Mouse (Mus musculus): ENCODE measurements around the gene Cdk19. TPM values are rescaled to one million over a fixed set of nuclear protein-coding genes. Genes with fewer than 3 reads are reported as not detected.
"Not testable (repeated sequence)": the region's sequence is repeated elsewhere in the genome, so short reads cannot be mapped to it uniquely, and the experiment has no call there.

Cdk19 gene
- 10 to 100 TPM; 12.1 to 13.7 (median 13.4) TPM for total RNA-seq (2022)

DNA sequence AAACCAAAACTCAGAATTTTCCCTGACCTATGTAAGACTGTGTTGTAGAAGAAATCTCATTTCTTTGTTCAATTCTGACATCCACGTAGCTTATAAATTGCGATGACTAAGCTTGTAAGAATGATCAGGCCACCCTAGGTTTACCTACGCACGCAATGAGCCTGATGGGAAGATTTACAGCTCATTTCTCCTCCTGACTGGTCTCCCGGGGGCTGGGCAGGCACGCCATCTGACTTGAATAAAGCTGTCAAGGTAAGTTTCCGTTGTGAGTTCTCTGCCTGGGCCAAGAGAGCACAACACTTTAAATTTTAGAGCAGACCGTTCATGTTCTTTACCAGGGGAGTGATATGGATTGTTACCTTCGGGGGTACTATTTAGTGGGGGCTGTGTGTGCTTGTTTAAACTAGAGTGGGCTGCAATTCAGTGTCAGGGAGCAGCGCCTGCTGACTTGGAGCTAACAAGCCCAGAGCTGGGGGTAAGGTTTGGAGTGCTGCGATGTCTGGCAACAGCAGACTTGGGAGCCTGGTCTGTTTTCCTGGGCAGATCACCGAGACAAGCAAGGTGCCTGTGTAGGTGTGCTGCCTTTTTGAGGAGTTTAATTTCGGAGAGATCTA lies at the start of gene Cdk19:
Gene Cdk19, plus strand, starts transcription at position 214 of the 614 bp plus-strand sequence.
- DNase-seq (ENCODE audit: low spot score): no peak

DNA sequence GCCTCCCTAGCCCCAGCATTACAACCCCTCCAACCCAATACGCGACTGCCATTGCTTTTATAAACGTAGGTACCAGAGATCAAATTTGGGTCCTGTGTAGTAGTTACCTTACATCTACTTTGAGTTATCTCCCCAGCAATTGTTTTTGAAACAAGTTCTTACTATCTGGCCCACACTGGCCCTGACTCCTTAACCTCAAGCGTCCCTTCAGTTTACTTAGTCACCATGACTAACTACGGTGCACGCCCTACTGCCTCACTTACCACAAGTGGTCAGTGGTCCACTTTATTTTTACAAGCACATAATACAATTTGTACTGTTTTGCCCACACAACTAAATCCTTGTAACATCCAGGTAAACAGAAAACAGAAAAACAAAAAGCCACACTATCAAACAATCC lies 46.7 kb upstream of the Cdk19 start:
- no peak for DNase-seq (ENCODE audit: low spot score)

DNA sequence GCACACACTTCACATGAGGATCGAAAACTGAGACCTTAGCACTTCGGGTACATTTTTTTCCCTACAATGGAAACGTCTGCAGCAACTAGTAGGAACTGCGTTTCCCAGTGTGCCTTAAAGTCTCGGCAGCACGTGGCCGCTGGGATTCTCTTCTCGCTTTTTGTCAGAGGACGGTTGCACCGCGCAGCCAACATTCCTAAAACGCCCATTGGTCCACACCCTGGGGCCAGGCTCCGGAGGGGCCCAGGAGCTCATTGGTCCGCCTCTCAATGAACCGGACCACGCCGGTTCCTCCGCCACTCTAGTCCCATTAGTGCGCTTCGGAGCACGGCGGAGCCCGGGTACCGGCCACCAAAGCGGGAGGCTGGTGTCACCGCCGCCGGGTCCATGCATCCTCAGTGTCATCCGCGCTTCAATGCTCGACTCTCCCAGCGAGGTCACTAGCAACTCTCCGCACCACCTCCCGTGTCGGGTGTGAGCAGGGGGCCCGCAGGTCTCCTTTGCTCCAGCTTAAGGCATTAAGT lies 38.7 kb upstream of the Cdk19 start:
- DNase-seq (ENCODE audit: low spot score): peak; percentile 82

DNA sequence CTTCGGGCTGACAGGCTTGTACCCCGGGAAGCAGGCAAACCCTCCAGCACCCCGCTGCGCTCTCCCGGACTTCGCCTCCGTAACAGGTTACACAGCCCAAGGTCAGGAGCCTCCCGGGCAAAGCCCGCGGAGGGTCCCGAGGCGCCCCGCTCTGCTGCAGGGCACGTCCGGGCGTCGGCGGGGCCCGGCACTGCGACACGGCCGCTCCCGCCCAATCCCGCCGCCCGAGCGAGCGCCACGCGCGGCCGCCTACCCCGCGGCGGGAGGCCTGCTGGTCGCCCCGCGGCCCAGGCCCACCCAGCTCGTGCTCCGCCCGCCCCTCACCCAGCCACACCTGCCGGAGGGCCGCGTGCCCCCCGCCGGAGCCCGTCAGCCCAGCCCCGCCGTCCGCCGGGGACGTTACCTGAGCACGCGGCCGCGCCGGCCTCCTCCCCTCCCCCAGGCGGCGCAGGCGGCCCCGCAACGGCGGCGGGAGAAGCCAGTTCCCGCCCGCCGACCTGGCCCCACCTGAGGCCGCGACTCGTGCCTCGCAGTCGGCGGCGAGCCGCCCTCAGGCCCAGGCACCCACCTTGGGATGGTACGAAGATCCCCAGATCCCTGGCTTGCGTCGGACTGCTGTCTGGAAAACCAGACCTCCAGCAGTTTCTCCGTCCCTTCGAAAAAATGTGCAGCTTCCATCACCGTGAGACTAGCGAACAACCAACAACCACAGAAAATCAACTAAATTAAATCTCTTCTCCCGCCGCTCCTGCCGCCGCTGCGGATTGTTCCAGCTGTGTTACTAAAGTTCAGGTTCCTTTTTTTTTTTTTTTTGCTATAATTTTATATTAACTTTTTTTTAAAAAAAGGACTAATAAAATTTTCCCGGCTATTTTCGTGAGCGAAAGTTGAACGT lies 37.9 kb upstream of the Cdk19 start:
- DNase-seq (ENCODE audit: low spot score): not testable (repeated sequence)

DNA sequence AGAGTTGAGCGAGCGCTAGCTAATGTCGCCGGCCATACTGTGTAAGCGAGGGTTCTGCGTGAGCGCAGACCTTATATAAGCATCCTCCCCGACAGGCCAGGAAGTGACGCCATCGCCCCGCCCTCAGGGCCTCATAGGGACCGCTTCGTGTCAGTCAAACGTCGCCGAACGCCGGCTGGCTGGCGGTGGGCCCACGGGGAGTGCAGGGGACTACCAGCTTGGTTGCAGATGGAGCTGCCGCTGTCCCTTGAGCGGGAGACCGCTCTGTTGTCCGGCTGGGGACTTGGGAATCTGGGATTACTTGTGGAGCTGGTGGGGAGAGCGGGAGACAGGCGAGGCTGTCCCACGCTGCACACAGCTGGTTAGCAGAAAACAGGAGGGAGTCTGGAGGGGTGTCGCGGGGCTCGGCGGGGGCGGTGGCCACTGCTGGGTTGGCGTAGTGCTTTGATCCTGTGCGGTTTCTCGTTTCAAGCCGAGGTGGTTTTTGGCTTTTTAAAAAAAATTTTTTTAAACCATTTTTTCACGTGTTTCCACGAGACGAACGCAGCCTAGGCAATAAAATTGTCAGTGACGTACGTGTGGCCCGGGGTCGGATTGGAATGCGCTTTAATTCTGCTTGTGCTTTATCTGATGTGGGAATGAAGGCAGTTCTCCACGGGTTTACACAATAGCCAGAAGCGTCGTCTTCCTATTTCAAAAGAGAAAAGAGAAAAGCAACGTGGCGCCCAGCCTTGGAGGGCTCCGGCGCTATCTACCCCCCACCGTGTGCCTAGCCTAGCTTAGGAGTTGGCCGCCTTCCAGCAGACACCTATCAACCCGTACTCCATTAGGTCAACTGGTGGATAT lies 37.0 kb upstream of the Cdk19 start, which contains the start of gene Amd1:
Gene Amd1, minus strand, starts transcription at position 47 of the 846 bp plus-strand sequence.
- DNase-seq (ENCODE audit: low spot score): peak; percentile 100

DNA sequence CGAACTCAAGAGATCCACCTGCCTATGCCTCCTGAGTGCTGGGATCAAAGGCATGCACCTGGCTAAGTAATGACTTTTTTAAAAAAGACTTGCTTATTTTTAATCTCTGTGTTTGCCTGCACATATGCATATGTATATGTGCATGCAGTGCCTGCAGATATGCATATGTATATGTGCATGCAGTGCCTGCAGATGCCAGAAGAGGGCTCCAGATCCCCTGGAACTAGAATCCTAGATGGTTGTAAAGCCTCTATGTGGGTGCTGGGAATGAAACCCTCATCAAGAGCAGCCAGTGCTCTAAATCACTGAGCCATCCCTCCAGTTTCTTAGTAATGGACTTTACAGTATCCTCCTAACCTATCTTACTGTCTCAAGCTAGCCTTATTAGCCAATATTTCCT lies 33.4 kb upstream of the Cdk19 start:
- DNase-seq (ENCODE audit: low spot score): no peak

DNA sequence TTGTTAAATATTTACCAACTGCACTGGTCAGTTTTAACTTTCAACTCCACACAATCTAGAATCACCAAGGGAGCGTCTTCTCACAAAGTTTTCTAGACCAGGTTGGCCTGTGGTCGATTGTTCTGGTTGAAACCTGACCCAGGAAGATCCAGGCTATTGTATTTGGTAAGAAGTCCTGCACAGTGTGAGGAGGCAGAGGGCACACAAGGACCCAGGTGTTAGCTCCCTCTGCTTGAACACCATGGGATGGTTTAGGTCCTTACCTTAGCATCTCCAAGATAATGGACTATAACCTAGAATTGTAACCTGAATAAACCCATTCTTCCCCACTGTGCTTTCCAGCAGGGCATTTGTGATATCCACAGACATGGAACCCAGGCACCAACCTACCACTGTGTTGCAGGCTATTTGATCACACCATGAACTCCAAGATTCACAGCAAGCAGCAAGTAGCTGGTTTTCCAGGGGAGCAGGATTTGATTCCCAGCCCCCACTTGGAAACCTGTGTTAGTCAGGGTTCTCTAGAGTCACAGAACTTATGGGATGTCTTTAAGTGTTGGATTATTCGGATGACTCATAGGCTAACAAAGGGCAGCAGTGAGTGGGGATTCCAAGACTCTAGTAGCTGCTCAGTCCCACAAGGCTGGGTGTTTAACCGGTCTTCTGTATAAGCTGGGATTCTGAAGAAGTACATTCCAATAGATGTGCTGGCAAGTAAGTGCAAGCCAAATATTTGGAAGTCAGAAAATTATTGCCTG lies 31.4 kb upstream of the Cdk19 start:
- DNase-seq (ENCODE audit: low spot score): no peak

DNA sequence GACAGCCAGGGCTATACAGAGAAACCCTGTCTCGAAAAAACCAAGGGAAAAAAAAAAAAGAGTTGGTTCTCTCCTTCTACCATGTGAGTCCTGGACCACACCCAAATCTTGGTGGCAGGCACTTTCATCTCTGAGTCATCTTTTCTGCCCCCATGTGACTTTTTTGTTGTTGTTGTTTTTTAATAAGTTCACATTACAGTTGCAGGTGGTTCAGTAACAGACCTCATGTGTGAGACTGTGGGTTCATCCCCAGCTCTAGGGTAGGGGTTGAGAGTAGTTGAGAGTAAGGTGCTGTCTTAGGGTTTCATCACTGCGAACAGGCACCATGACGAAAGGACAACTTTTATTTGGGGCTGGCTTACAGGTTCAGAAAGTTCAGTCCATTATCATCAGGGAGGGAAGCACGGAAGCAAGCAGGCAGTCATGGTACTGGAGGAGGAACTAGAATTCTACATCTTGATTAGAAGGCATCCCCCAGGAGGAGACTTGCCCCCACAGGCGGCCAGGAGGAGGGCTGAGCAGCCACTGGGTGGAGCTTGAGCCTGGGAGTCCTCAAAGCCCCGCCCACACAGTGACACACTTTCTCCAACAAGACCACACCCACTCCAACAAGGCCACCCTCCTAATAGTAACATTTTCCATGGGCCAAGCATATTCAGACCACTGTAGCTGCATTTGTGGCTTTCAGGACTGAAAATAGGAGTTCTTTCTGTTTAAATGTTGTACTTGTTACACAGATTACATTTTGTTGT lies 29.3 kb upstream of the Cdk19 start:
- DNase-seq (ENCODE audit: low spot score): no peak

DNA sequence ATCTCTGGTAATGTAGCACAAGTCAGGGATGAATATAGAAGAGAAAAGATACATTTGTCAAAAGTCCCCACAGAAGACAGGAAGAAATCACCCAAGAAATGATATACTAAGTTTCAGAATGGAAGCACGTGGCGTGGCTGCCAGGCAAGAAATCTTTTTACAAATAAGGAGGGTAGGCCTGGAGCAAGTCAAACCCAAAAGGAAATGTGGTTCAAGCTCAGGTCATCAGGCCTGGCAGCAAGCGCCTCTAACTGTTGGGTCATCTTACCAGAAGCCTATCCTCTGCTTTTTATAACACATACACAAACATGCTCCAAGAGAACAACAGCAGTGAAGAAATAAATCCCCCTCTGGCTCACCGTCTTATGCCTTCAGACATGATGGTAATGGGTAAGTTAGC lies 26.6 kb upstream of the Cdk19 start:
- DNase-seq (ENCODE audit: low spot score): no peak

DNA sequence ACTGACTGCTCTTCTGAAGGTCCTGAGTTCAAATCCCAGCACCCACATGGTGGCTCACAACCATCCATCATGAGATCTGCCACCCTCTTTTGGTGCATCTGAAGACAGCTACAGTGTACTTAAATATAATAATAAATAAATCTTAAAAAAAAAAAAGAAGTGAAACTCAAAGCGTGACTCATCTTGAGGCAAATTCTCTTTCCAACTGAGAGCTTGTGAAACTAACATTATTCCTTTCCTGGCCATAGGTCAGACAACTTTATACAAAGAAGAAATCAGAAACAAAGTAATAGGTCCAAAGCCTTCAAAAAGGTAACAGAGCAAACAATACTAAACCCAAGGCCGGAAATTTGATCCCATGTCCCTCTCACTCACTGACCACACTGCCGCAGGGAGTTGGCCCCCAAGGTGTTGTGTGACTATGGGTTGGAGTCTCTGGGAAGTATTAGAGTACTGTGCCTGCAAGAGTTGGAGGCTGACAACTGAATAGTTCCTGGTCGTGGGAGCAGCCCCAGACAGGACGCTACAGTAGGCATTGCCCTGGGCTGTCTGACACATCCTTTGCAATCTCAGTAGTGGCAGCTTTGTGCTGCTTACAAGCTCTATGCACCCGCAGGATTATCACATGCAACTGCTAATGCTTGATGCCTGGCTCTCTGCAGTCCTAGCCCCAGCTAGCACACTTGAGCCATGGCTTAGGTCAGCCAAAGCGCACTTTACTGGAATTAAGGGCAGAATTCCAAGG lies 22.4 kb upstream of the Cdk19 start:
- DNase-seq (ENCODE audit: low spot score): no peak

DNA sequence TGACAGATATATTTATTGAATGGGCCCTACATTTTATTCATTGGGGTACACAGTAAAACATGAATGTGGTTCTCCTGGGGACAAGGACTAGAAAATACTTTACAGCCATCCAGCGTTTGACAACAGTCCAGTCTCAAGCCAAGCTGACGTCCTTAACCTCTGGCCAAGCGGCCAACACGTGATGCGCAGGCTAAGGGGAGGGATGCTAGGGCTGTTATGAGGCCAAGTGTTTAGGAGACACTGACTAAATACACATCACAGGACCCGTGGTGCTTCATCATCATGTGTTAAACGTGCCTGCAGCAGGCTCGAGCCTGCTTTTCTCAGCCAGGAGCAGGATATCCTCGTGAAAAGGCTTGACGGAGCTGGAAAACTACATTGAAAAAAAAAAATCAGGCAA lies 19.1 kb upstream of the Cdk19 start:
- peak; percentile 25 for DNase-seq (ENCODE audit: low spot score)

DNA sequence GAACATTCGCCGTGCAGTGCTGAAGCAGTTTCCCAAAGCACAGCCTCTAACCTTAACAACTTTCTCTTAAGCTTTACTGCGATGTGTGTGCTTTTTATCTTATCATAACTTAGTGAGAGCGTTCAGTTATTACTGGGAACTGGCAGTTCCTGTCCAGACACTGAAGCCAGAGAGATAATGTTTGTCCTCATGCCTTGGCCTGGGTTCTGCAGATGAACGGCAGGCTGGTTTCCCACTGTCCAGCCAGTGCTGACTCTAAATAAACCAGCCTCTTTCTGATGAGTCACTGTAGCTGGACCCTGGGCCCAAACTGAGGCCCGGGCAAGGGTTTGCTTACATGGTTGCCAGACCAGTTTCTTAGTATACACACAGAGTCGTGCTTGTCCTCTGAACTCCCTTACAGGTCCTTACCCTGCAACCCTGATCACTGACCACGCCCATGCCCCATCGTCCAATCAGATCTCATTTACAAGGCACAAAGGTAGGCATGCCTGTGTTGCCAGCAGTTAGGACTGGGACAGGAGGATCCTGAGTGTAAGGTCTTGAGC lies 11.3 kb upstream of the Cdk19 start:
- peak; percentile 87 for DNase-seq (ENCODE audit: low spot score)

DNA sequence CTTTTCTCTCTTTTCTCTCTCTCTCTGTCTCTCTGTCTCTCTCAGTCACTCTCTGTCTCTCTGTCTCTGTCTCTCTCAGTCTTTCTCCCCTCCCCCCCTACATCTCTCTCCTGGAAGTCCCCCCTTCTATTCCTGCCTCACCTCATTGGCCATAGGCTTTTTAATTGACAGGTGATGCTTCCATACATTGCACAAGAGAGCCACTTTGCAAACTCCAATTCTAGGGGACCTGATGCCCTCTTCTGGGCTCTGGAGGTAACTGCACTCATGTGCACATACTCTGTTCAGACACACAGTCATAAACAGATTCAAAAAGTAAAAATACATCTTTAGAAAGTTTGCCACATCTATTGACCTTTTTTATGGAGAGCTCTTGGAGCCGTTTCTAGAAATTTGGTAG lies 9.1 kb upstream of the Cdk19 start:
- no peak for DNase-seq (ENCODE audit: low spot score)

DNA sequence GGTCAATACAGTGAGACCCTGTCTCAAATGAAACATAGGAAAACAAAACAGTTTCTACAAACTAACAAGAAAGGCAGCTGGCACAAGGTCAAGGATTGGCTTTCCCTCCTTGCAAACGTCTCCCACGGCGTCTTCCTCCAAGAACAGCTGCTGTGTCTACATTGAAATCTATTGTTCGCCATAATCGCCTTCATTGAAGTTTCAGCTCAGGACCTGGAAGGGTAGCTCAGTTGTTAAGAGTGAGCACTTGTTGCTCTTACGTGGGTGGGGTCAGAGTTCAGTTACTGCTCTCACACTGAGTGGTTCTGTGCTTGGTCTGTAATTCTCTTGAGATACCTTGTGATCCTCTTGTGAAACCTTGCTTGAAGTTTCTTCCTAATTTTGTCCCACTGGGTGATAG lies 6.5 kb upstream of the Cdk19 start:
- no peak for DNase-seq (ENCODE audit: low spot score)

DNA sequence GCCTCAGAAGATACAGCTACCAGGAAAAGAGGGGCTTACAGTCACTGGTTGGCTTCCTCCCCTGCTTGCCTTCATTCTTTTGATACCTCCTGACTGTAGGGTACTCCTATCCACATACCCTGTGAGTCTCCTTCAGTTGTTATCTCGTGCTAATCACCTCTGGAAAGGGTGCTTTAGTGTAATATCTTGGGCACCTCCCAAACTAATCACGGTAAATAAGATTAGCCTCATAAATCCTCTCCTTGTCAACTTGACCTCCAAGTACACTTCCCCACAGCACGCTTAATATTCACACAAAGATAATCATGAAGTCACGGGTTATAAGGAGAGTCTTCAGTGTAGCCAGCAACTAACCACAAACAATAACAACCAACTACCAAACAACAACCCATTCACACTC lies 2.7 kb downstream of the Cdk19 start:
- no peak for DNase-seq (ENCODE audit: low spot score)

DNA sequence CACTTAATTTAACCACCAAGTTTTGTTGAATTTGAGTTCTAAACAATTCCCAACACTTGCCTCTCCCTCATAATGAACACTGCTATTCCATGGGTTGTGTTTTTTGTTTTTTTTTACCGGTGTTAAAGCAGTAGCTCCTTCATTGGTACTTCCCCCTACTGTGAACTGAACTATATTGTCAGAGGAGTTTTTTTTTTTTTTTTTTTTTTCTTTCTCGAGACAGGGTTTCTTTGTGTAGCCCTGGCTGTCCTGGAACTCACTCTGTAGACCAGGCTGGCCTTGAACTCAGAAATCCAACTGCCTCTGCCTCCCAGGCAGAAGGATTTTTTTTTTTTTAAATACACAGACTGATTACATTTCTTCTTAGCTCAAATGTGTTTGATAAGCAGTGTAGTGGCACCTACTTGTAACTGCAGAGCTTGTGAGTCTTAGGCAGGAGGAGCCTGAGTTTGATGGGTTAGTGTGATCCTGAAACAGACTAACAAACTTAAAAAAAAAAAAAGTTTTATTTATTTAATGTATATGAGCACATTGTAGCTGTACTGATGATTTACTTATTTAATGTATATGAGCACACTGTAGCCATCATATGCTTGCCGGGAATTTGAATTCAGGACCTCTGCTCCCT lies 7.5 kb downstream of the Cdk19 start:
- no peak for DNase-seq (ENCODE audit: low spot score)

DNA sequence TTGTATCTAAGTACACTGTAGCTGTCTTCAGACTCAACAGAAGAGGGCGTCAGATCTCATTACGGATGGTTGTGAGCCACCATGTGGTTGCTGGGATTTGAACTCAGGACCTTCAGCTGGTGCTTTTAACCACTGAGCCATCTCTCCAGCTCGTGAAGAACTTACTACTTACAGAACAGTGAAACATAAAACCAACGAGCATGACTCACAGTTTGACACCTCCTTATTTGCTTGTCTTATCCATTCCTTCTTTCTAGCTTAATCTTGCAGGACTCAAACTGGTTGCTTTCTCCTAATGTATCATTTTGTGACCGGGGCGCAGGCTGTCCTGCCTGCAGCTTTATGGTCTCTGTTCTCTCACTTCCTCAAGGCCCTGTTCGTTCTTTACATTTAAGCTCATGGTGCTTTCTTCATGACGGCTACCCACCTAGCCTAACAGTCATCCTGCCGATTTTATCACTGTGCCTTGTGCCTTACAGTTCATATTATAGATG lies 8.1 kb downstream of the Cdk19 start:
- no peak for DNase-seq (ENCODE audit: low spot score)

Data from heart, adult 8-10 months (tissue).